Mouse (Mus musculus) heart, adult 9 months (tissue): ENCODE data around the gene Ets1.

Source experiments
- DNase-seq, 2 experiments: peaks; one replicate each; pipeline ENCODE4 v3.0.0; 2022; ENCODE audit warnings: low spot score in 2 of 2

Gene Ets1

GRCm38 (mm10) chr9:32666611-32667517 is 30.8 kb downstream of the Ets1 start:
- peak; percentile 69 to 80 for DNase-seq

GRCm38 (mm10) chr9:32667518-32667908 is 31.5 kb downstream of the Ets1 start:
- DNase-seq: no peak

- no peak for DNase-seq
Observed at GRCm38 (mm10) chr9:32668075-32668673, 32.2 kb downstream of the Ets1 start.

- DNase-seq: no peak
Observed at GRCm38 (mm10) chr9:32669397-32669796, 33.4 kb downstream of the Ets1 start.

- peak; percentile 90 to 95 for DNase-seq
Observed at GRCm38 (mm10) chr9:32671970-32672859, 36.2 kb downstream of the Ets1 start.

- peak; percentile 46 to 70 for DNase-seq
Observed at GRCm38 (mm10) chr9:32673923-32674322, 37.9 kb downstream of the Ets1 start.

- DNase-seq: peak; percentile 53 to 64
Observed at GRCm38 (mm10) chr9:32675671-32676409, 39.8 kb downstream of the Ets1 start.

GRCm38 (mm10) chr9:32676480-32676879 is 40.5 kb downstream of the Ets1 start:
- peak; percentile 48 to 57 for DNase-seq

GRCm38 (mm10) chr9:32677646-32678045 is 41.6 kb downstream of the Ets1 start:
- no peak for DNase-seq

GRCm38 (mm10) chr9:32678120-32678757 is 42.2 kb downstream of the Ets1 start:
- DNase-seq: no peak

- no peak for DNase-seq
Observed at GRCm38 (mm10) chr9:32679531-32679930, 43.5 kb downstream of the Ets1 start.

- no peak for DNase-seq
Observed at GRCm38 (mm10) chr9:32680201-32680600, 44.2 kb downstream of the Ets1 start.

GRCm38 (mm10) chr9:32685793-32686558 is 50.0 kb downstream of the Ets1 start:
- no peak for DNase-seq

- DNase-seq: no peak
Observed at GRCm38 (mm10) chr9:32688351-32688750, 52.3 kb downstream of the Ets1 start.

- DNase-seq: no peak
Observed at GRCm38 (mm10) chr9:32691151-32691925, 55.3 kb downstream of the Ets1 start.

GRCm38 (mm10) chr9:32692944-32693343 is 56.9 kb downstream of the Ets1 start:
- no peak for DNase-seq

- DNase-seq: no peak
Observed at GRCm38 (mm10) chr9:32693411-32693810, 57.4 kb downstream of the Ets1 start.

- no peak for DNase-seq
Observed at GRCm38 (mm10) chr9:32694111-32694824, 58.2 kb downstream of the Ets1 start.
